Mouse (Mus musculus): Measurements from ENCODE around the gene Adamts12. TPM values are rescaled to one million over a fixed set of nuclear protein-coding genes. Genes with fewer than 3 reads are reported as not detected.
A peak's percentile ranks its signal among the peaks of the same experiment; 100 is the strongest.

Gene Adamts12
- total and polyA plus RNA-seq, 3 experiments = not detected

- Histone ChIP-seq H3K4me3 (ENCODE audit: control insufficient read depth in 1 of 2, insufficient read depth in 1 of 2, low read depth in 2 of 2, low read length in 2 of 2) (no peak overlapping the region), H3K27me3 (ENCODE audit: control insufficient read depth in 1 of 2, insufficient read depth in 2 of 2, low read length in 2 of 2) (no peaks in the 10 kb centered on the region), H3K9ac (ENCODE audit: control insufficient read depth, low read depth, low read length, poor library complexity, severe bottlenecking) (no peak overlapping the region), H3K4me1 (ENCODE audit: control insufficient read depth in 1 of 2, insufficient read depth in 2 of 2, low read length in 2 of 2) (no peaks in the 10 kb centered on the region), H3K36me3 (ENCODE audit: control insufficient read depth in 1 of 2, insufficient read depth in 2 of 2, low read length in 2 of 2) (no peaks in the 10 kb centered on the region), H3K79me2 (ENCODE audit: control insufficient read depth, insufficient read depth, low read length, poor library complexity) (no peaks in the 10 kb centered on the region), H3K27ac (ENCODE audit: control insufficient read depth, low read depth, low read length) (no peak overlapping the region), H3K9me3 (replicated peaks; ENCODE audit: insufficient read depth, low read length) (no peaks in the 10 kb centered on the region)
- no peak for DNase-seq (ENCODE audit: low read depth, low spot score)
- no peak for TF ChIP-seq EP300 (IDR thresholded peaks at IDR 0.05; ENCODE audit: low read depth in 1 of 2, low read length in 2 of 2)
- TF ChIP-seq POLR2AphosphoS2 (IDR thresholded peaks at IDR 0.05; ENCODE audit: low read length) = no peak
- no peak for TF ChIP-seq ZMIZ1 (IDR thresholded peaks at IDR 0.05; ENCODE audit: low read depth, low read length)
- no peak for TF ChIP-seq KAT2A (conservative IDR thresholded peaks at IDR 0.05; ENCODE audit: low read depth, low read length)
- TF ChIP-seq USF1 (IDR thresholded peaks at IDR 0.05; ENCODE audit: low read depth, low read length) = peak; percentile 36; the same call in 1 of the 2 replicates
Measured at GRCm38 (mm10) chr15:11040067-11040466, 24.5 kb upstream of the Adamts12 start.

- Histone ChIP-seq H3K27ac (ENCODE audit: control insufficient read depth, low read depth, low read length) (no peak overlapping the region), H3K4me3 (ENCODE audit: control insufficient read depth in 1 of 2, insufficient read depth in 1 of 2, low read depth in 2 of 2, low read length in 2 of 2) (no peak overlapping the region), H3K9me3 (replicated peaks; ENCODE audit: insufficient read depth, low read length) (no peaks in the 10 kb centered on the region), H3K79me2 (ENCODE audit: control insufficient read depth, insufficient read depth, low read length, poor library complexity) (no peaks in the 10 kb centered on the region), H3K9ac (ENCODE audit: control insufficient read depth, low read depth, low read length, poor library complexity, severe bottlenecking) (no peak overlapping the region), H3K4me1 (ENCODE audit: control insufficient read depth in 1 of 2, insufficient read depth in 2 of 2, low read length in 2 of 2) (no peaks in the 10 kb centered on the region), H3K27me3 (ENCODE audit: control insufficient read depth in 1 of 2, insufficient read depth in 2 of 2, low read length in 2 of 2) (no peaks in the 10 kb centered on the region), H3K36me3 (ENCODE audit: control insufficient read depth in 1 of 2, insufficient read depth in 2 of 2, low read length in 2 of 2) (no peaks in the 10 kb centered on the region)
- DNase-seq (ENCODE audit: low read depth, low spot score) = no peak
- TF ChIP-seq USF1 (IDR thresholded peaks at IDR 0.05; ENCODE audit: low read depth, low read length) (no peak), ZNF384 (IDR thresholded peaks at IDR 0.05; ENCODE audit: low read depth, low read length) (no peak), ZKSCAN1 (IDR thresholded peaks at IDR 0.05; ENCODE audit: low read depth, low read length) (no peak), MAFK (IDR thresholded peaks at IDR 0.05; ENCODE audit: borderline replicate concordance, low read depth, low read length) (no peak), USF2 (IDR thresholded peaks at IDR 0.05; ENCODE audit: borderline replicate concordance in 1 of 2, insufficient read depth in 1 of 2, low read depth in 1 of 2, low read length in 2 of 2) (no peak), BHLHE40 (IDR thresholded peaks at IDR 0.05; ENCODE audit: borderline replicate concordance, low read depth, low read length) (no peak), ZC3H11A (IDR thresholded peaks at IDR 0.05; ENCODE audit: low read depth, low read length) (no peak), ETS1 (IDR thresholded peaks at IDR 0.05; ENCODE audit: low read depth, low read length) (no peak), CHD1 (IDR thresholded peaks at IDR 0.05; ENCODE audit: low read depth, low read length) (no peak), RCOR1 (IDR thresholded peaks at IDR 0.05; ENCODE audit: low read depth, low read length) (no peak), E2F4 (IDR thresholded peaks at IDR 0.05; ENCODE audit: borderline replicate concordance, low read depth, low read length) (no peak), POLR2A (IDR thresholded peaks at IDR 0.05; ENCODE audit: control insufficient read depth in 1 of 2, insufficient read depth in 1 of 2, low read depth in 1 of 2, low read length in 2 of 2, poor library complexity in 1 of 2) (no peak), SIN3A (IDR thresholded peaks at IDR 0.05; ENCODE audit: low read length) (no peak), POLR2AphosphoS2 (IDR thresholded peaks at IDR 0.05; ENCODE audit: low read length) (no peak)
Measured at GRCm38 (mm10) chr15:11041229-11041628, 23.4 kb upstream of the Adamts12 start.

All from MEL (cell line).